Mouse (Mus musculus) liver, adult 2 months (tissue): ENCODE measurements around the gene Robo1. TPM values are rescaled to one million over a fixed set of nuclear protein-coding genes. Genes with fewer than 3 reads are reported as not detected.

ENCODE experiments used
- DNase-seq: peaks from one replicate; pipeline ENCODE4 v3.0.0-alpha.2; 2011; ENCODE audit warnings: low read depth, low spot score; ENCODE audit errors: extremely low read depth
- H3K27ac ChIP-seq: fragments of 200-500 bp; replicated peaks from 2 replicates; pipeline ENCODE4 v1.5.1; 2012; ENCODE audit warnings: low read depth, mild to moderate bottlenecking, control low read depth, inconsistent platforms, low read length; ENCODE audit not compliant: insufficient read depth
- H3K27me3 ChIP-seq: fragments of 200-500 bp; 2 replicates; pipeline ENCODE4 v1.6.1; 2012; ENCODE audit warnings: mild to moderate bottlenecking, moderate library complexity, low read length, inconsistent platforms; ENCODE audit not compliant: control insufficient read depth, insufficient read depth
- H3K36me3 ChIP-seq: fragments of 200-500 bp; 2 replicates; pipeline ENCODE4 v1.6.1; 2012; ENCODE audit warnings: low read length, inconsistent platforms; ENCODE audit not compliant: control insufficient read depth, insufficient read depth
- H3K4me1 ChIP-seq: fragments of 200-500 bp; 2 replicates; pipeline ENCODE4 v1.6.1; 2011; ENCODE audit warnings: low read length; ENCODE audit not compliant: control insufficient read depth, insufficient read depth
- H3K4me3 ChIP-seq: fragments of 200-500 bp; 2 replicates; pipeline ENCODE4 v1.5.1; 2011; ENCODE audit warnings: low read depth, mild to moderate bottlenecking, control low read depth, low read length, moderate library complexity; ENCODE audit not compliant: insufficient read depth
- H3K79me2 ChIP-seq: fragments of 200-500 bp; 2 replicates; pipeline ENCODE4 v1.6.1; 2012; ENCODE audit warnings: inconsistent platforms, mild to moderate bottlenecking, low read length, moderate library complexity; ENCODE audit not compliant: control insufficient read depth, insufficient read depth
- H3K9ac ChIP-seq: fragments of 200-500 bp; 2 replicates; pipeline ENCODE4 v1.6.1; 2012; ENCODE audit warnings: low read depth, mild to moderate bottlenecking, control low read depth, inconsistent platforms, low read length
- CTCF ChIP-seq: fragments of 200-500 bp; IDR thresholded peaks from 2 replicates; pipeline ENCODE4 v1.5.1; 2011; ENCODE audit warnings: low read depth, low read length, control low read depth
- POLR2A ChIP-seq: fragments of 200-500 bp; IDR thresholded peaks from 2 replicates; pipeline ENCODE4 v1.6.1; 2011; ENCODE audit warnings: low read length, control low read depth; ENCODE audit not compliant: insufficient read depth; ENCODE audit errors: extremely low read depth
- WGBS: fragments of 180-500 bp; shearing (Covaris S2); methylation state at CpG from one replicate; pipeline ENCODE4 v1.1.7; 2018; 5-methylcytosine and 5-hydroxymethylcytosine counted together
- polyA plus RNA-seq: library from polyadenylated mRNA; depleted of rRNA; stranded (reverse); fragments of >200 nt; gene quantifications from 2 replicates; pipeline ENCODE4 v1.2.3, GENCODE M21; 2012
- total RNA-seq: library from RNA; depleted of rRNA; stranded (reverse); fragments of >200 nt; gene quantifications from 2 replicates; pipeline ENCODE4 v1.2.3, GENCODE M21; 2014

The Robo1 gene
- total and polyA plus RNA-seq, 2 experiments, result 4.5 to 6.4 TPM

DNA sequence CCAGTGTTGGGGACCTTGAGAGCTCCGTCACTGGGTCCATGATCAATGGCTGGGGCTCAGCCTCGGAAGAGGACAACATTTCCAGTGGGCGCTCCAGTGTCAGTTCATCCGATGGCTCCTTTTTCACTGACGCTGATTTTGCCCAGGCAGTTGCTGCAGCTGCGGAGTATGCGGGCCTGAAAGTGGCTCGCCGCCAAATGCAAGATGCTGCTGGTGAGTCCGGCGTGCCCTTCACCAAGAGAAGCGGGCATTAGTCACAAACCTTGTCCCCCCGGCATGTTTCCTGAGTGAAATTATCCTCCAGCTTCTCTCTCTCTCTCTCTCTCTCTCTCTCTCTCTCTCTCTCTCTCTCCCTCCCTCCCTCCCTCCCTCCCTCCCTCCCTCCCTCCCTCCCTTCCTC is 716.2 kb downstream of the Robo1 start:
- peaks cover 2% of the 10 kb centered on the region; the same call in 1 of the 2 replicates for H3K36me3 ChIP-seq
- TF ChIP-seq POLR2A (no peak), CTCF (no peak)
- WGBS, result 95% methylated on average over 13 of the region's 13 CpGs

GRCm38 (mm10) chr16:73027692-73028091 is 719.6 kb downstream of the Robo1 start:
- DNase-seq, result no peak
- H3K4me1 ChIP-seq, result no peaks in the 10 kb centered on the region
- peaks cover 2% of the 10 kb centered on the region; the same call in 1 of the 2 replicates for H3K36me3 ChIP-seq
- no peak overlapping the region for H3K4me3 ChIP-seq
- whole genome bisulfite sequencing, result 96% methylated on average over 14 of the region's 14 CpGs
- no peaks in the 10 kb centered on the region for H3K27me3 ChIP-seq
- H3K9ac ChIP-seq, result no peak overlapping the region
- H3K79me2 ChIP-seq, result no peaks in the 10 kb centered on the region
- no peak overlapping the region for H3K27ac ChIP-seq
- no peak for TF ChIP-seq CTCF
- no peak for TF ChIP-seq POLR2A

More for the DNA sequence above, 716.2 kb downstream of the Robo1 start:
- DNase-seq, result no peak
- H3K9ac ChIP-seq, result no peak overlapping the region
- H3K4me1 ChIP-seq, result no peaks in the 10 kb centered on the region
- H3K27ac ChIP-seq, result no peak overlapping the region
- no peaks in the 10 kb centered on the region for H3K27me3 ChIP-seq
- H3K79me2 ChIP-seq, result no peaks in the 10 kb centered on the region
- no peak overlapping the region for H3K4me3 ChIP-seq

GRCm38 (mm10) chr16:73030999-73031398 is 722.9 kb downstream of the Robo1 start:
- Histone ChIP-seq H3K27ac (no peak overlapping the region), H3K4me3 (no peak overlapping the region), H3K27me3 (no peaks in the 10 kb centered on the region), H3K9ac (no peak overlapping the region), H3K36me3 (peaks cover 2% of the 10 kb centered on the region; the same call in 1 of the 2 replicates), H3K79me2 (no peaks in the 10 kb centered on the region), H3K4me1 (no peaks in the 10 kb centered on the region)
- TF ChIP-seq POLR2A, result no peak
- TF ChIP-seq CTCF, result no peak
- DNase-seq, result no peak
- WGBS, result 77% methylated on average over 4 of the region's 4 CpGs

DNA sequence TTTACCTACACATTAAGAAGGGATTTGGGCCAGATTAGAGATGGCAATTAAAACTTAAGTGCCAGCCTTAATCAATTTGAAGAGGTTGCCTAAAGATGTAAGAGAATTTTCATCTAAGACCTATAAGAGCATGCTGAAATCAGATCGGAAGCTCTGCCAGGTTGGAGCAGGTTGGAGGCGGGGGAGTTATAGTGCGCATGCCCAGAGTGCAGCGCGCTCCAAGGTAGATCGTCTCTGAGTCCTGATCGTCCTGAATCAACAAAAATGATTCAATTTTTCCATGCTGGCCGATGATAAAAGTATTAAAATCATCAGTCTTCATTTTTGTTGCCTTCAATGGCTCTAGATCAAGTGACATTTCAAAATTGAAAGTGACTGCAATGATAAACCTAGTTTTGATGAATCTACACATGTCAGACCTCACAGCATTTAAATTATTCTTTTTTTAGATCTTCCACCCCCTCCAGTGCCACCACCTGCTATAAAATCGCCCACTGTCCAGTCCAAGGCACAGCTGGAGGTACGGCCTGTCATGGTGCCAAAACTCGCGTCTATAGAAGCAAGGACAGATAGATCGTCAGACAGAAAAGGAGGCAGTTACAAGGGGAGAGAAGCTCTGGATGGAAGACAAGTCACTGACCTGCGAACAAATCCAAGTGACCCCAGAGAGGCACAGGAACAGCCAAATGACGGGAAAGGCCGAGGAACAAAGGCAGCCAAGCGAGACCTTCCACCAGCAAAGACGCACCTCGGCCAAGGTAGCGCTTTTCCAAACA is 727.3 kb downstream of the Robo1 start:
- Histone ChIP-seq H3K4me1 (no peaks in the 10 kb centered on the region), H3K36me3 (no peaks in the 10 kb centered on the region), H3K27me3 (no peaks in the 10 kb centered on the region), H3K27ac (no peak overlapping the region), H3K79me2 (no peaks in the 10 kb centered on the region), H3K4me3 (no peak overlapping the region), H3K9ac (no peak overlapping the region)
- no peak for DNase-seq
- TF ChIP-seq CTCF (no peak), POLR2A (no peak)
- WGBS, result 96% methylated on average over 20 of the region's 20 CpGs

DNA sequence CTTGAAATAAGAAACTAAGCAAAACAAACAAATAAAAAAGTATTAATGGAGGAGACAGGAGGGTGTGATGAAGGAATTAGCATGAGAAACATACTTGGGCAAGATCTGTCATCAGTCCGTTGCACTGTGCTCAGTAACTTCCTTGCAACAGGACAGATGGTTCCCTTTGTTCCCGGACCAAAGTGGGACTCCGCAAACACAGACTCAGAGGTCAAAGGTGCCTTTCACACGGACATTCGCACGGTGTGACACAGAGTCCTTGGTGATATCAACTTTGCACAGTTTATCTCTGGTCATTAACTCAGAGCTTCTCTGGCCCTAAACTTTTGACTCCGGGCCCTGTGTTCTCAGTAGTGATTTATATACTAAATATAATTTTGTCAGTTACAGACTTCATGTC is 730.4 kb downstream of the Robo1 start:
- H3K36me3 ChIP-seq, result peaks cover 4% of the 10 kb centered on the region; the same call in 1 of the 2 replicates
- no peaks in the 10 kb centered on the region for H3K4me1 ChIP-seq
- no peak overlapping the region for H3K27ac ChIP-seq
- TF ChIP-seq POLR2A (no peak), CTCF (no peak)
- H3K4me3 ChIP-seq, result no peak overlapping the region
- WGBS, result 34% methylated on average over 7 of the region's 7 CpGs
- no peaks in the 10 kb centered on the region for H3K27me3 ChIP-seq
- peak; percentile 18 for DNase-seq
- no peak overlapping the region for H3K9ac ChIP-seq
- no peaks in the 10 kb centered on the region for H3K79me2 ChIP-seq

DNA sequence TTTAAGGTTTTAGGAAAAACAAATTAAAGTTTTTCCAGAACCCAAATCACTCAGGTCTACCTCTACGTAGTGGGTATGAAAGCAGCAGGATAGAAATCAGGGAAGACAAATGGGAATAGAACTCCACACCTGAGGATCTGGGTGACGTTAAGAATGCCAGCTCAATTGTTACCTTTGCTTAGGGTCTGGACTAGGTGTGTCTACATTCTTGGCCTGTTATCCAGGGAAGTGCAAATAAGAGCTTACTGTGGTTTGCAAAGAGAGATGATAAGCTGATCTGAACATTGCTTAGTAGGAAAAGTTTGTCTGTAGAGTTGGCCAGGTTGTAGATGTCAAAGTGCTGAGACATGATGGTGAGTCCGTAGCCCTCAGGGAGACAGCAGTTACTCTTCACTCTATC is 754.4 kb downstream of the Robo1 start:
- 67% methylated on average over 3 of the region's 3 CpGs for WGBS
- Histone ChIP-seq H3K4me1 (no peaks in the 10 kb centered on the region), H3K36me3 (no peaks in the 10 kb centered on the region), H3K79me2 (no peaks in the 10 kb centered on the region), H3K9ac (no peak overlapping the region), H3K27ac (no peak overlapping the region), H3K4me3 (no peak overlapping the region), H3K27me3 (no peaks in the 10 kb centered on the region)
- no peak for TF ChIP-seq POLR2A
- TF ChIP-seq CTCF, result no peak
- DNase-seq, result no peak
